Mouse (Mus musculus) small intestine, adult 2 months (tissue): ENCODE results near the gene Gm26938.
A peak's percentile ranks its signal among the peaks of the same experiment; 100 is the strongest.

Experiments used
- CTCF ChIP-seq: fragments of 200-500 bp; IDR thresholded peaks from 2 replicates; pipeline ENCODE4 v1.5.1; 2012; ENCODE audit warnings: low read depth, mild to moderate bottlenecking, control low read depth, inconsistent platforms, low read length, moderate library complexity, mixed read lengths; ENCODE audit not compliant: insufficient replicate concordance, insufficient read length; ENCODE audit errors: extremely low read depth
- POLR2A ChIP-seq: fragments of 200-500 bp; IDR thresholded peaks from 2 replicates; pipeline ENCODE4 v1.6.1; 2012; ENCODE audit warnings: low read depth, mild to moderate bottlenecking, control low read depth, inconsistent platforms, low read length, moderate library complexity

DNA sequence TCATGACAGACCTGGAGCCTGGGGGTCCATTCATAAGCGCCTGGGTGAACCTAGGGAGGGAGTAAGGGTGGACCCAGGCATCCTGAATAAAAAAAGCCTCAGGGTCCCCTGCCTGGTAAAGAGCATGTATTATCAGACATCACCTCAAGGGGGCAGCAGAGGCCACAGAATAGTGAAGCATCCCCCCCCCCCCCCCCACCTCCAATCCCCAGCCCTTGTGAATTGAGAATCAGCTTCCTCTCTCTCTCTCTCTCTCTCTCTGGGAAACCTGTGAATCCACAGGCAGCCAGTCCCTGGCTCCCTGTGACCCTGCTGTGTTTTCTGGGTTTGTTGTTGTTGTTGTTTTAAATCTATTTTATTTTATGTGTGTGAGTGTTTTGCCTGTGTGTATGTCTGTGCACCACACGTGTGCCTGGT, 12.3 kb upstream of the Gm26938 start:
- TF ChIP-seq CTCF (peak; percentile 53; the same call in 1 of the 2 replicates), POLR2A (no peak)
